Mouse (Mus musculus): Measurements from ENCODE around the gene Acrbp. TPM values are rescaled to one million over a fixed set of nuclear protein-coding genes. Genes with fewer than 3 reads are reported as not detected.

The Acrbp gene
- polyA plus RNA-seq, 1 experiment from 2014 or later = 2.6 TPM

DNA sequence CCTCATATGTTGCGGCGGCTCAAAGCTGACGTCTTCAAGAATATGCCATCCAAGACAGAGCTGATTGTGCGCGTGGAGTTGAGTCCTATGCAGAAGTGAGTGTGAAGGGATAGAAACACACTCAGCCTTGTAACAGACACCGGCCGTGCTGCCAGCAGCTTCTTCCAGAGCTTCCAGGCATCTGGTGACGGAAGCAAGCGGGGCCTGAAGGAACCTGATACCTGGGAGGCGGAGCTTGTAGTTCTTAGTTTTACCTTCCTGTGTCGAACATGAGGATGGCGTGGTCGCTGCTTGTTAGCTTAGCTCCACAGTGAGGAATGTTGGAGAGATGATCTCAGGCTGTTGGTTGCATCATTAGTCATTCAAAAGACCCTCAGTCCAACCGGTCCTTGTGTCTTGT is 59.9 kb downstream of the Acrbp start:
- TF ChIP-seq EP300 (optimal IDR thresholded peaks at IDR 0.05) (no peak), CTCF (IDR thresholded peaks at IDR 0.05; ENCODE audit: low read depth) (no peak)
- 77% methylated on average over 14 of the region's 14 CpGs for WGBS
- H3K4me2 ChIP-seq (replicated peaks; ENCODE audit: low read depth) = no peak overlapping the region

DNA sequence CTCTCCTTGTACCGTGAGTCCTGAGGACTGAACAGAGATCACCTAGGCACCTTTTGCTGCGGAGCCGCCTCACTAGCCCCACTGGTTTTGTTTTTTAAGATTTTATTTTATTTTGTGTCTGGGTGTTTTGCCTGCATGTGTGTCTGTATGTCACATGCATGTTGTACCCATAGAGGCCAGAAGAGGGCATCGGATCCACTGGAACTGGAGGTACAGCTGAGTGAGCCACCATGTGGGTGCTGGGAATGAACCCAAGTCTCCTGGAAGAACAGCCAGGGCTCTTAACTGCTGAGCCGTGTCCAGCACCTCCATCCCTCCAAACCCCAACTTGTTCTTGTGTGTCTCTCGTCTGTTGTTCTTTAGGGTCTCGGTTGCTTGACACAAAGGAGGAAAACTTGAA is 61.4 kb downstream of the Acrbp start:
- H3K36me3 ChIP-seq (ENCODE audit: control insufficient read depth, insufficient read depth, low read length) = peaks cover 66% of the 10 kb centered on the region
- ATAC-seq (ENCODE audit: low FRiP score, low TSS enrichment) (peak; percentile 50; the same call in 1 of the 2 replicates), DNase-seq (ENCODE audit: low spot score) (peak; percentile 56)
- WGBS = 85% methylated on average over 7 of the region's 7 CpGs
- no peaks in the 10 kb centered on the region for H3K9me3 ChIP-seq (ENCODE audit: control insufficient read depth, low read length)
- H3K4me3 ChIP-seq (ENCODE audit: low read depth, low read length) = no peak overlapping the region
- no peak overlapping the region for H3K9ac ChIP-seq (ENCODE audit: low read length)
- TF ChIP-seq CTCF (IDR thresholded peaks at IDR 0.05; ENCODE audit: low read depth) (peak; percentile 68), EP300 (optimal IDR thresholded peaks at IDR 0.05) (no peak)
- H3K4me1 ChIP-seq (replicated peaks; ENCODE audit: control insufficient read depth, insufficient read depth) = no peaks in the 10 kb centered on the region
- no peaks in the 10 kb centered on the region for H3K27me3 ChIP-seq (ENCODE audit: control insufficient read depth, insufficient read depth, low read length)
- no peak overlapping the region for H3K4me2 ChIP-seq (replicated peaks; ENCODE audit: low read depth)
- no peak overlapping the region for H3K27ac ChIP-seq (replicated peaks)

More for the DNA sequence above, 59.9 kb downstream of the Acrbp start:
- no peak overlapping the region for H3K27ac ChIP-seq (replicated peaks)
- ATAC-seq (ENCODE audit: low FRiP score, low TSS enrichment) (no peak), DNase-seq (ENCODE audit: low spot score) (no peak)
- H3K4me3 ChIP-seq (ENCODE audit: low read depth, low read length) = no peak overlapping the region
- no peaks in the 10 kb centered on the region for H3K27me3 ChIP-seq (ENCODE audit: control insufficient read depth, insufficient read depth, low read length)
- H3K36me3 ChIP-seq (ENCODE audit: control insufficient read depth, insufficient read depth, low read length) = peaks cover 75% of the 10 kb centered on the region
- no peaks in the 10 kb centered on the region for H3K9me3 ChIP-seq (ENCODE audit: control insufficient read depth, low read length)
- H3K4me1 ChIP-seq (replicated peaks; ENCODE audit: control insufficient read depth, insufficient read depth) = no peaks in the 10 kb centered on the region
- no peak overlapping the region for H3K9ac ChIP-seq (ENCODE audit: low read length)

DNA sequence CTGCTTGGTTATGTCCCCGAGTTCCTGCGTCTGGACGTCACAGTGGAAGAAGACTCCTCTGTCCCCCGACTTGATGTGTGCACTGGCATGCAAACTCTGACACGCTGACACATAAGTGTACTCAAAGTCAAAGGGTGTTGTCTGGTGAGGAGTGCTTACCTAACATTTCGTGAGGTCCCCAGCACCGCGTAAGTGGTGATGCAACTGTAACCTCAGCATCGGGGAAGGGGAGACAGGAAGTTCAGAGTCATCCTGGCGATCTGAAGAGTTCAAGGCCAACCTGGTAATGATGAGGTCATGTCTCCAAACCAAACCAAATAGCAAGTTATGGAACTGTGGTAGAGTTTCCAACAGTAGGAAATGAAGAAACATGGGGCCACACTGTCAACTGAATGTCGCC is 63.1 kb downstream of the Acrbp start:
- H3K9ac ChIP-seq (ENCODE audit: low read length) = no peak overlapping the region
- no peak overlapping the region for H3K4me2 ChIP-seq (replicated peaks; ENCODE audit: low read depth)
- H3K27me3 ChIP-seq (ENCODE audit: control insufficient read depth, insufficient read depth, low read length) = no peaks in the 10 kb centered on the region
- 92% methylated on average over 11 of the region's 11 CpGs for WGBS
- no peak for DNase-seq (ENCODE audit: low spot score)
- no peaks in the 10 kb centered on the region for H3K9me3 ChIP-seq (ENCODE audit: control insufficient read depth, low read length)
- ATAC-seq (ENCODE audit: low FRiP score, low TSS enrichment) = no peak
- H3K36me3 ChIP-seq (ENCODE audit: control insufficient read depth, insufficient read depth, low read length) = peaks cover 63% of the 10 kb centered on the region
- H3K4me1 ChIP-seq (replicated peaks; ENCODE audit: control insufficient read depth, insufficient read depth) = no peaks in the 10 kb centered on the region
- no peak overlapping the region for H3K4me3 ChIP-seq (ENCODE audit: low read depth, low read length)
- H3K27ac ChIP-seq (replicated peaks) = no peak overlapping the region
- no peak for TF ChIP-seq EP300 (optimal IDR thresholded peaks at IDR 0.05)
- no peak for TF ChIP-seq CTCF (IDR thresholded peaks at IDR 0.05; ENCODE audit: low read depth)

Small RNAs within 50 kb of the gene (microRNA-seq; reads per million reads assigned to microRNA genes)
- gene Mir7045 = not detected

Other genes with a start within 250 kb of the Acrbp start
- gene Spsb2, start 241.0 kb upstream of the Acrbp start, polyA plus RNA-seq (2015; fragmentation: Nextera tagmentation; extraction: Ambion mirVana) = 18.8 and 18.9 TPM in 2 replicates
- 463 and 465 TPM in 2 replicates for gene Tpi1, start 235.4 kb upstream of the Acrbp start, polyA plus RNA-seq (2015; fragmentation: Nextera tagmentation; extraction: Ambion mirVana)
- 60.3 and 61.8 TPM in 2 replicates for gene Usp5, start 220.2 kb upstream of the Acrbp start, polyA plus RNA-seq (2015; fragmentation: Nextera tagmentation; extraction: Ambion mirVana)
- 43.3 and 52.8 TPM in 2 replicates for gene Cdca3, start 220.1 kb upstream of the Acrbp start, polyA plus RNA-seq (2015; fragmentation: Nextera tagmentation; extraction: Ambion mirVana)
- 0.53 and 0.98 TPM in 2 replicates for gene Gnb3, start 209.4 kb upstream of the Acrbp start, polyA plus RNA-seq (2015; fragmentation: Nextera tagmentation; extraction: Ambion mirVana)
- gene P3h3, start 191.9 kb upstream of the Acrbp start, polyA plus RNA-seq (2015; fragmentation: Nextera tagmentation; extraction: Ambion mirVana) = 9.7 and 10.7 TPM in 2 replicates
- 0.45 and 0.87 TPM in 2 replicates for gene Gpr162, start 185.7 kb upstream of the Acrbp start, polyA plus RNA-seq (2015; fragmentation: Nextera tagmentation; extraction: Ambion mirVana)
- gene Cd4, start 161.5 kb upstream of the Acrbp start, polyA plus RNA-seq (2015; fragmentation: Nextera tagmentation; extraction: Ambion mirVana) = 0.45 and 0.65 TPM in 2 replicates
- 0.93 and 1.4 TPM in 2 replicates for gene Lag3, start 138.0 kb upstream of the Acrbp start, polyA plus RNA-seq (2015; fragmentation: Nextera tagmentation; extraction: Ambion mirVana)
- gene Ptms, start 129.6 kb upstream of the Acrbp start, polyA plus RNA-seq (2015; fragmentation: Nextera tagmentation; extraction: Ambion mirVana) = 260 and 276 TPM in 2 replicates
- 312 and 330 TPM in 2 replicates for gene Mlf2, start 118.3 kb upstream of the Acrbp start, polyA plus RNA-seq (2015; fragmentation: Nextera tagmentation; extraction: Ambion mirVana)
- gene Cops7a, start 84.2 kb upstream of the Acrbp start, polyA plus RNA-seq (2015; fragmentation: Nextera tagmentation; extraction: Ambion mirVana) = 114 and 121 TPM in 2 replicates
- gene Pianp, start 53.0 kb upstream of the Acrbp start, polyA plus RNA-seq (2015; fragmentation: Nextera tagmentation; extraction: Ambion mirVana) = 3.1 and 4.0 TPM in 2 replicates
- 7.0 and 7.2 TPM in 2 replicates for gene Zfp384, start 40.5 kb upstream of the Acrbp start, polyA plus RNA-seq (2015; fragmentation: Nextera tagmentation; extraction: Ambion mirVana)
- 72.5 and 77.4 TPM in 2 replicates for gene Ing4, start 9.9 kb upstream of the Acrbp start, polyA plus RNA-seq (2015; fragmentation: Nextera tagmentation; extraction: Ambion mirVana)
- 6.4 and 7.0 TPM in 2 replicates for gene Lpar5, start 18.2 kb downstream of the Acrbp start, polyA plus RNA-seq (2015; fragmentation: Nextera tagmentation; extraction: Ambion mirVana)
- 28.1 and 36.6 TPM in 2 replicates for gene Chd4, start 46.3 kb downstream of the Acrbp start, polyA plus RNA-seq (2015; fragmentation: Nextera tagmentation; extraction: Ambion mirVana)
- 25.0 and 26.6 TPM in 2 replicates for gene Nop2, start 82.2 kb downstream of the Acrbp start, polyA plus RNA-seq (2015; fragmentation: Nextera tagmentation; extraction: Ambion mirVana)
- 4.4 and 5.7 TPM in 2 replicates for gene Iffo1, start 95.6 kb downstream of the Acrbp start, polyA plus RNA-seq (2015; fragmentation: Nextera tagmentation; extraction: Ambion mirVana)
- gene Gapdh, start 116.8 kb downstream of the Acrbp start, polyA plus RNA-seq (2015; fragmentation: Nextera tagmentation; extraction: Ambion mirVana) = 920 and 1,103 TPM in 2 replicates
- gene Ncapd2, start 142.0 kb downstream of the Acrbp start, polyA plus RNA-seq (2015; fragmentation: Nextera tagmentation; extraction: Ambion mirVana) = 15.3 and 16.6 TPM in 2 replicates
- 196 and 211 TPM in 2 replicates for gene Mrpl51, start 142.1 kb downstream of the Acrbp start, polyA plus RNA-seq (2015; fragmentation: Nextera tagmentation; extraction: Ambion mirVana)
- gene Vamp1, start 165.9 kb downstream of the Acrbp start, polyA plus RNA-seq (2015; fragmentation: Nextera tagmentation; extraction: Ambion mirVana) = 3.3 and 3.4 TPM in 2 replicates
- 8.5 and 8.6 TPM in 2 replicates for gene Tapbpl, start 182.2 kb downstream of the Acrbp start, polyA plus RNA-seq (2015; fragmentation: Nextera tagmentation; extraction: Ambion mirVana)
- 0.91 and 1.1 TPM in 2 replicates for gene Cd27, start 187.3 kb downstream of the Acrbp start, polyA plus RNA-seq (2015; fragmentation: Nextera tagmentation; extraction: Ambion mirVana)
- gene Tuba3a, start 236.4 kb downstream of the Acrbp start, polyA plus RNA-seq (2015; fragmentation: Nextera tagmentation; extraction: Ambion mirVana) = 0.08 and 0.15 TPM in 2 replicates

Measured in stomach, postnatal 0 days (tissue).